Mouse (Mus musculus) MEL (cell line): ENCODE measurements at regions not wholly inside any gene's neighbourhood (a gene's known extent, or its start where the extent isn't known, plus 50 kb on each side); places are given as distances from the start of the nearest gene placed in this dataset.

Experiments used
- DNase-seq: peaks from one replicate; pipeline ENCODE4 v3.0.0; 2011; ENCODE audit warnings: low read depth, low spot score
- H3K27ac ChIP-seq: 2 replicates; pipeline ENCODE4 v1.5.1; 2012; ENCODE audit warnings: low read depth, mild to moderate bottlenecking, control low read depth, low read length, moderate library complexity; ENCODE audit not compliant: control insufficient read depth
- H3K27me3 ChIP-seq, 2 experiments: fragments of 150-350 bp in 1 of 2; sonication (generic) in 1 of 2; 2 replicates each; pipeline ENCODE4 v1.6.1; 2012; ENCODE audit warnings: low read length in 2 of 2, mild to moderate bottlenecking in 2 of 2, improper control_type of control experiment in 1 of 2, moderate library complexity in 1 of 2; ENCODE audit not compliant: insufficient read depth in 2 of 2, control insufficient read depth in 1 of 2
- H3K36me3 ChIP-seq, 2 experiments: 2 replicates each; pipeline ENCODE4 v1.6.1; 2012 to 2014; ENCODE audit warnings: low read length in 2 of 2, improper control_type of control experiment in 1 of 2, inconsistent platforms in 1 of 2, mild to moderate bottlenecking in 1 of 2; ENCODE audit not compliant: insufficient read depth in 2 of 2, control insufficient read depth in 1 of 2
- H3K4me1 ChIP-seq, 2 experiments: fragments of 150-350 bp in 1 of 2; sonication (generic) in 1 of 2; 2 replicates each; pipeline ENCODE4 v1.6.1; 2012; ENCODE audit warnings: low read length in 2 of 2, improper control_type of control experiment in 1 of 2, mild to moderate bottlenecking in 1 of 2; ENCODE audit not compliant: insufficient read depth in 2 of 2, control insufficient read depth in 1 of 2
- H3K4me3 ChIP-seq, 2 experiments: fragments of 150-350 bp in 1 of 2; sonication (generic) in 1 of 2; 2 replicates each; pipeline ENCODE4 v1.5.1; 2012; ENCODE audit warnings: low read depth in 2 of 2, low read length in 2 of 2, mild to moderate bottlenecking in 2 of 2, moderate library complexity in 2 of 2, control low read depth in 1 of 2, improper control_type of control experiment in 1 of 2; ENCODE audit not compliant: control insufficient read depth in 1 of 2, insufficient read depth in 1 of 2
- H3K79me2 ChIP-seq: 2 replicates; pipeline ENCODE4 v1.6.1; 2012; ENCODE audit warnings: mild to moderate bottlenecking, low read length, moderate library complexity; ENCODE audit not compliant: control insufficient read depth, poor library complexity, insufficient read depth
- H3K9ac ChIP-seq: 2 replicates; pipeline ENCODE4 v1.6.1; 2012; ENCODE audit warnings: low read depth, mild to moderate bottlenecking, control low read depth, low read length, moderate library complexity; ENCODE audit not compliant: control insufficient read depth, poor library complexity, severe bottlenecking
- H3K9me3 ChIP-seq: fragments of 150-350 bp; sonication (generic); replicated peaks from 2 replicates; pipeline ENCODE4 v1.6.1; 2012; ENCODE audit warnings: mild to moderate bottlenecking, low read length, improper control_type of control experiment, moderate library complexity; ENCODE audit not compliant: insufficient read depth
- BHLHE40 ChIP-seq: IDR thresholded peaks from 2 replicates; pipeline ENCODE4 v1.6.1; 2012; ENCODE audit warnings: low read depth, mild to moderate bottlenecking, inconsistent platforms, low read length, improper control_type of control experiment, borderline replicate concordance
- CTCF ChIP-seq, 3 experiments: IDR thresholded peaks in 2 of 3; conservative IDR thresholded peaks in 1 of 3; 2 replicates each; pipeline ENCODE4 v1.5.1; 2011 to 2012; ENCODE audit warnings: low read length in 3 of 3, low read depth in 2 of 3, mild to moderate bottlenecking in 2 of 3, improper control_type of control experiment in 1 of 3, inconsistent platforms in 1 of 3, mixed read lengths in 1 of 3, moderate library complexity in 1 of 3; ENCODE audit not compliant: control insufficient read depth in 1 of 3, insufficient read depth in 1 of 3, poor library complexity in 1 of 3, severe bottlenecking in 1 of 3
- EP300 ChIP-seq, 2 experiments: IDR thresholded peaks; 2 replicates each; pipeline ENCODE4 v1.6.1; 2011; ENCODE audit warnings: improper control_type of control experiment in 2 of 2, low read length in 2 of 2, low read depth in 1 of 2, mild to moderate bottlenecking in 1 of 2
- GABPA ChIP-seq: IDR thresholded peaks from 2 replicates; pipeline ENCODE4 v1.6.1; 2012; ENCODE audit warnings: low read depth, mild to moderate bottlenecking, inconsistent platforms, low read length, improper control_type of control experiment, moderate library complexity
- JUND ChIP-seq: IDR thresholded peaks from 2 replicates; pipeline ENCODE4 v1.6.1; 2011; ENCODE audit warnings: low read depth, mild to moderate bottlenecking, improper control_type of control experiment, low read length
- MAFK ChIP-seq: IDR thresholded peaks from 2 replicates; pipeline ENCODE4 v1.6.1; 2011; ENCODE audit warnings: low read depth, mild to moderate bottlenecking, low read length, improper control_type of control experiment, borderline replicate concordance
- MAX ChIP-seq: IDR thresholded peaks from 2 replicates; pipeline ENCODE4 v1.6.1; 2011; ENCODE audit warnings: low read length, improper control_type of control experiment
- MEF2A ChIP-seq: IDR thresholded peaks from 2 replicates; pipeline ENCODE4 v1.6.1; 2014; ENCODE audit warnings: low read depth, mild to moderate bottlenecking, inconsistent platforms, low read length, improper control_type of control experiment; ENCODE audit not compliant: poor library complexity, insufficient replicate concordance, severe bottlenecking; ENCODE audit errors: extremely low read depth
- MXI1 ChIP-seq: IDR thresholded peaks from 2 replicates; pipeline ENCODE4 v1.6.1; 2011; ENCODE audit warnings: mild to moderate bottlenecking, low read depth, low read length, improper control_type of control experiment
- MYB ChIP-seq: IDR thresholded peaks from 2 replicates; pipeline ENCODE4 v1.6.1; 2011; ENCODE audit warnings: mild to moderate bottlenecking, low read depth, low read length, improper control_type of control experiment
- POLR2AphosphoS5 ChIP-seq: IDR thresholded peaks from 2 replicates; pipeline ENCODE4 v1.6.1; 2012; ENCODE audit warnings: low read depth, borderline replicate concordance, mild to moderate bottlenecking, inconsistent platforms, low read length, moderate library complexity, mixed read lengths
- RAD21 ChIP-seq: IDR thresholded peaks from 2 replicates; pipeline ENCODE4 v1.6.1; 2011; ENCODE audit warnings: mild to moderate bottlenecking, low read depth, low read length, improper control_type of control experiment
- SIN3A ChIP-seq: IDR thresholded peaks from 2 replicates; pipeline ENCODE4 v1.6.1; 2012; ENCODE audit warnings: low read length, improper control_type of control experiment, inconsistent platforms
- SMC3 ChIP-seq: IDR thresholded peaks from 2 replicates; pipeline ENCODE4 v1.6.1; 2011; ENCODE audit warnings: low read depth, low read length, improper control_type of control experiment
- TAL1 ChIP-seq: IDR thresholded peaks from 2 replicates; pipeline ENCODE4 v1.6.1; 2012; ENCODE audit warnings: mild to moderate bottlenecking, inconsistent platforms, low read length, moderate library complexity, mixed read lengths
- TCF12 ChIP-seq: IDR thresholded peaks from 2 replicates; pipeline ENCODE4 v1.6.1; 2014; ENCODE audit warnings: low read depth, mild to moderate bottlenecking, inconsistent platforms, low read length, improper control_type of control experiment, moderate library complexity
- USF2 ChIP-seq, 2 experiments: IDR thresholded peaks; 2 replicates each; pipeline ENCODE4 v1.6.1; 2011 to 2012; ENCODE audit warnings: improper control_type of control experiment in 2 of 2, low read length in 2 of 2, borderline replicate concordance in 1 of 2, inconsistent platforms in 1 of 2, low read depth in 1 of 2, mild to moderate bottlenecking in 1 of 2; ENCODE audit not compliant: insufficient read depth in 1 of 2
- ZC3H11A ChIP-seq: IDR thresholded peaks from 2 replicates; pipeline ENCODE4 v1.6.1; 2012; ENCODE audit warnings: low read depth, mild to moderate bottlenecking, inconsistent platforms, low read length, improper control_type of control experiment
- ZMIZ1 ChIP-seq: IDR thresholded peaks from 2 replicates; pipeline ENCODE4 v1.6.1; 2012; ENCODE audit warnings: low read depth, mild to moderate bottlenecking, inconsistent platforms, low read length, improper control_type of control experiment, moderate library complexity

DNA sequence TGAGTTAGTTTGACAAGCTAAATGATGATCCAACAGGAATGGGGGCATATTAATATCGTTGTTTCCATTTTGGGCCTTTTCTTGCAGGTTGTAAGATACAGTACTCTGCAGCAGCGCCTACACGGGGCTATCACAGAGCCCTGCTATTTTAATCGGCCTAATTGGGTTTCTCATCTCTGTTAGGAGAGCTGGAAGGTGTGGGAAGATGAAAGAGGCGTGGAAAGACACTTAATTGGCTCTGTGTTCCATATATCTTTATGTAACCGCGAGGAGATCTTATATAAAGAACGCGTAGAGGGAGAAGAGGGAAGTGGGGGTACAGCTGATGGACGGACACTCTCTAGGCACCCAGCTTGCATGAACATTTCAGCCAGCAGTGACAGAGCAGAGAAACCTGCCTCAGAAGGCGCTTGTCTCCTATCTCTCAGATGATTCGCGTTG lies 1300.5 kb downstream of the Synb start:
- Histone ChIP-seq H3K9ac (no peak overlapping the region), H3K9me3 (no peaks in the 10 kb centered on the region)
- TF ChIP-seq SMC3 = no peak
- TF ChIP-seq BHLHE40 = no peak
- TF ChIP-seq RAD21 = no peak
- TF ChIP-seq MAFK = no peak
- no peak for TF ChIP-seq MAX
- no peak for TF ChIP-seq CTCF (IDR thresholded peaks at IDR 0.05 in 2 of 3, conservative IDR thresholded peaks at IDR 0.05 in 1 of 3; ENCODE audit: control insufficient read depth in 1 of 3, insufficient read depth in 1 of 3, low read depth in 2 of 3, low read length in 3 of 3, poor library complexity in 1 of 3, severe bottlenecking in 1 of 3)
- TF ChIP-seq GABPA = no peak
- no peak for TF ChIP-seq TCF12
- no peak for TF ChIP-seq SIN3A
- no peak for TF ChIP-seq EP300 (IDR thresholded peaks at IDR 0.05; ENCODE audit: low read depth in 1 of 2, low read length in 2 of 2)
- no peak for TF ChIP-seq TAL1
- no peak for TF ChIP-seq JUND
- TF ChIP-seq ZMIZ1 = no peak
- TF ChIP-seq ZC3H11A = no peak
- no peak for TF ChIP-seq MEF2A
- TF ChIP-seq POLR2AphosphoS5 = no peak
- TF ChIP-seq MYB = no peak
- no peak for TF ChIP-seq USF2 (IDR thresholded peaks at IDR 0.05; ENCODE audit: borderline replicate concordance in 1 of 2, insufficient read depth in 1 of 2, low read depth in 1 of 2, low read length in 2 of 2)
- TF ChIP-seq, all 39 proteins: peak for 0
- H3K4me3 ChIP-seq = no peak overlapping the region
- H3K27ac ChIP-seq = no peak overlapping the region
- no peaks in the 10 kb centered on the region; a peak in 1 of 4 replicates for H3K27me3 ChIP-seq
- H3K79me2 ChIP-seq = no peaks in the 10 kb centered on the region
- no peaks in the 10 kb centered on the region for H3K4me1 ChIP-seq
- no peaks in the 10 kb centered on the region for H3K36me3 ChIP-seq
- no peak for DNase-seq

DNA sequence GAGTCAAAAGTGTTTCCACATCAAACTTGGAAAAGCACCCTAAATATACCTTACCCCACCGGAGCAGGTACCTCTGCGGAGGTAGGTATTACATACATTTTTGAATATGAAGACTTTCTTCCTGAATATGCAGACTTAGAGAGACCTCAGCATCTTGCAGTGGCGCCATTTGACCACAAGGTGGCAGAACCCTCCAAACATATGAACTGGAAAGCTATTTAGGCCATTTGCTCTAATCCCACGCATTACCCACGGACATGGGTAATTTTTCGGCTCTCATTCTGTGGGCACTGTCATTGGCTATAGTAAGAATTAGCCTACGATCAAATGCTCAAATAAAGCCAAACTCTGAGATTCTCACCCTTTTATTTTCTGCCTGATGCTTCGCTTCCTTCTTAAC lies 1301.0 kb downstream of the Synb start:
- Histone ChIP-seq H3K27ac (no peak overlapping the region), H3K9me3 (no peaks in the 10 kb centered on the region), H3K79me2 (no peaks in the 10 kb centered on the region), H3K27me3 (no peaks in the 10 kb centered on the region; a peak in 1 of 4 replicates), H3K4me3 (no peak overlapping the region), H3K4me1 (no peaks in the 10 kb centered on the region), H3K9ac (no peak overlapping the region), H3K36me3 (no peaks in the 10 kb centered on the region)
- peak; percentile 34 for DNase-seq
- TF ChIP-seq RAD21 (peak; percentile 36), SMC3 (peak; percentile 48), CTCF (IDR thresholded peaks at IDR 0.05 in 2 of 3, conservative IDR thresholded peaks at IDR 0.05 in 1 of 3; ENCODE audit: control insufficient read depth in 1 of 3, insufficient read depth in 1 of 3, low read depth in 2 of 3, low read length in 3 of 3, poor library complexity in 1 of 3, severe bottlenecking in 1 of 3) (peak; percentile 56 to 57 (median 57)), MXI1 (no peak)
